ENCODE assay signal across 14 mouse cellular contexts in genomic region chr1:91758600-91759515, GRCm38 (mm10). TPM values are rescaled to one million over a fixed set of nuclear protein-coding genes. Genes with fewer than 3 reads are reported as not detected.
DNase-seq lines count a peak whose midpoint lies in the region; ATAC-seq lines count a peak whose summit lies in the region.
"Had no signal": no experiment of that assay in that cellular context is flagged by ENCODE, and none has a peak within 500 bp of the region (broad histone marks: within the 10 kb centered on the region; RNA-seq: fewer than 3 reads in every experiment).

No protein-coding gene starts in this region.

- no peak overlapping the region for H3K9ac ChIP-seq in heart, embryonic 11.5 days (ENCODE audit: low read depth, low read length)
- H3K9ac ChIP-seq in forebrain, embryonic 12.5 days, result peak overlapping the region; percentile 8; the same call in 1 of the 2 replicates
- no peak overlapping the region for H3K9ac ChIP-seq in limb, embryonic 11.5 days (ENCODE audit: low read length)
- H3K9ac ChIP-seq in neural tube, embryonic 12.5 days, result no peak overlapping the region
- no peak overlapping the region for H3K9ac ChIP-seq in liver, embryonic 12.5 days

- no peak overlapping the region for H3K4me2 ChIP-seq in heart, embryonic 11.5 days
- peak overlapping the region; percentile 21 for H3K4me2 ChIP-seq in forebrain, embryonic 12.5 days
- no peak overlapping the region for H3K4me2 ChIP-seq in limb, embryonic 11.5 days (ENCODE audit: low read depth, severe bottlenecking)
- peak overlapping the region; percentile 22; the same call in 1 of the 2 replicates for H3K4me2 ChIP-seq in neural tube, embryonic 12.5 days (replicated peaks)
- no peak overlapping the region for H3K4me2 ChIP-seq in liver, embryonic 12.5 days

- no peak for ATAC-seq in heart, embryonic 11.5 days (replicated peaks; ENCODE audit: insufficient number of reproducible peaks, low FRiP score, low TSS enrichment)
- ATAC-seq in forebrain, embryonic 12.5 days (ENCODE audit: low FRiP score), result peak; percentile 27; the same call in 1 of the 2 replicates
- ATAC-seq in limb, embryonic 11.5 days (ENCODE audit: insufficient number of reproducible peaks, low FRiP score, low TSS enrichment, low read depth), result no peak
- peak; percentile 54; the same call in 1 of the 2 replicates for ATAC-seq in neural tube, embryonic 12.5 days (ENCODE audit: low FRiP score, low read depth)
- ATAC-seq in liver, embryonic 12.5 days, result no peak
- ATAC-seq in frontal cortex, adult (ENCODE audit: low TSS enrichment), result no peak

- H3K27me3 ChIP-seq in heart, embryonic 11.5 days (ENCODE audit: control insufficient read depth, insufficient read depth, low read length), result no peaks in the 10 kb centered on the region
- H3K27me3 ChIP-seq in forebrain, embryonic 12.5 days, result peaks cover 39% of the 10 kb centered on the region
- H3K27me3 ChIP-seq in limb, embryonic 11.5 days (ENCODE audit: control insufficient read depth, insufficient read depth, low read length), result no peaks in the 10 kb centered on the region
- no peaks in the 10 kb centered on the region for H3K27me3 ChIP-seq in neural tube, embryonic 12.5 days (replicated peaks)
- no peaks in the 10 kb centered on the region for H3K27me3 ChIP-seq in liver, embryonic 12.5 days (replicated peaks)

- no peaks in the 10 kb centered on the region for H3K9me3 ChIP-seq in heart, embryonic 11.5 days (replicated peaks; ENCODE audit: control insufficient read depth, low read length)
- no peaks in the 10 kb centered on the region for H3K9me3 ChIP-seq in forebrain, embryonic 12.5 days
- H3K9me3 ChIP-seq in limb, embryonic 11.5 days (ENCODE audit: control insufficient read depth, low read length), result no peaks in the 10 kb centered on the region
- H3K9me3 ChIP-seq in neural tube, embryonic 12.5 days, result no peaks in the 10 kb centered on the region
- no peaks in the 10 kb centered on the region for H3K9me3 ChIP-seq in liver, embryonic 12.5 days (replicated peaks)

- no peak overlapping the region for H3K4me3 ChIP-seq in heart, embryonic 11.5 days (ENCODE audit: low read depth, low read length)
- H3K4me3 ChIP-seq in forebrain, embryonic 12.5 days (replicated peaks), result no peak overlapping the region
- H3K4me3 ChIP-seq in limb, embryonic 11.5 days (ENCODE audit: low read depth, low read length), result no peak overlapping the region
- no peak overlapping the region for H3K4me3 ChIP-seq in neural tube, embryonic 12.5 days
- no peak overlapping the region for H3K4me3 ChIP-seq in liver, embryonic 12.5 days

- H3K36me3 ChIP-seq in heart, embryonic 11.5 days (ENCODE audit: control insufficient read depth, insufficient read depth, low read length), result no peaks in the 10 kb centered on the region
- no peaks in the 10 kb centered on the region for H3K36me3 ChIP-seq in forebrain, embryonic 12.5 days (replicated peaks)
- no peaks in the 10 kb centered on the region for H3K36me3 ChIP-seq in limb, embryonic 11.5 days (ENCODE audit: control insufficient read depth, insufficient read depth, low read length)
- no peaks in the 10 kb centered on the region for H3K36me3 ChIP-seq in neural tube, embryonic 12.5 days
- no peaks in the 10 kb centered on the region for H3K36me3 ChIP-seq in liver, embryonic 12.5 days

- intact Hi-C loops in left cerebral cortex, postnatal 10 days (cut with DNase I), result no loop called here

- WGBS in heart, embryonic 11.5 days (ENCODE audit: insufficient replicate concordance), result 55% methylated on average over 12 of the region's 12 CpGs
- 13% methylated on average over 12 of the region's 12 CpGs for WGBS in forebrain, embryonic 12.5 days
- 24% methylated on average over 12 of the region's 12 CpGs for WGBS in limb, embryonic 11.5 days
- WGBS in neural tube, embryonic 12.5 days, result 16% methylated on average over 12 of the region's 12 CpGs
- 62% methylated on average over 12 of the region's 12 CpGs for WGBS in liver, embryonic 12.5 days (ENCODE audit: insufficient replicate concordance)

- no peak overlapping the region for H3K27ac ChIP-seq in heart, embryonic 11.5 days (ENCODE audit: low read depth, low read length)
- peak overlapping the region; percentile 46; the same call in 1 of the 2 replicates for H3K27ac ChIP-seq in forebrain, embryonic 12.5 days
- H3K27ac ChIP-seq in limb, embryonic 11.5 days (replicated peaks; ENCODE audit: low read depth, low read length), result no peak overlapping the region
- H3K27ac ChIP-seq in neural tube, embryonic 12.5 days, result no peak overlapping the region
- H3K27ac ChIP-seq in liver, embryonic 12.5 days, result no peak overlapping the region

- DNase-seq in heart, adult 11 months, result peak; percentile 85
- DNase-seq in limb, embryonic 11.5 days (ENCODE audit: low spot score), result peak; percentile 40
- DNase-seq in left cerebral cortex, postnatal 10 days (ENCODE audit: extremely low spot score in 1 of 2, low spot score in 2 of 2), result no peak
- DNase-seq: adrenal gland, postnatal 25 days; cerebellum, postnatal 25 days; kidney, adult 2 months had no signal

- H3K4me1 ChIP-seq in heart, embryonic 11.5 days (ENCODE audit: control insufficient read depth, insufficient read depth, low read length), result peaks cover 7% of the 10 kb centered on the region; the same call in 1 of the 2 replicates
- peaks cover 36% of the 10 kb centered on the region for H3K4me1 ChIP-seq in forebrain, embryonic 12.5 days
- H3K4me1 ChIP-seq in limb, embryonic 11.5 days (ENCODE audit: control insufficient read depth, insufficient read depth, low read length), result peaks cover 41% of the 10 kb centered on the region
- H3K4me1 ChIP-seq in neural tube, embryonic 12.5 days, result peaks cover 20% of the 10 kb centered on the region
- no peaks in the 10 kb centered on the region for H3K4me1 ChIP-seq in liver, embryonic 12.5 days

RNA-seq across cellular contexts. Expression of gene Twist2, which starts 42.4 kb away (rescaled TPM):
- 5.2 and 6.5 TPM in 2 replicates for polyA plus RNA-seq in heart, embryonic 11.5 days (2014; fragmentation: Nextera tagmentation; extraction: Ambion mirVana)
- 6.2 and 8.8 TPM in 2 replicates for polyA plus RNA-seq in forebrain, embryonic 12.5 days (2016; fragmentation: Nextera tagmentation; extraction: Ambion mirVana)
- polyA plus RNA-seq in limb, embryonic 11.5 days (2014; fragmentation: Nextera tagmentation; extraction: Ambion mirVana), result 43.8 and 47.0 TPM in 2 replicates
- 9.3 and 10.1 TPM in 2 replicates for polyA plus RNA-seq in neural tube, embryonic 12.5 days (2016; fragmentation: Nextera tagmentation; extraction: Ambion mirVana)
- 0.87 and 1.0 TPM in 2 replicates for polyA plus RNA-seq in liver, embryonic 12.5 days (2016; fragmentation: Nextera tagmentation; extraction: Ambion mirVana)
- 1 to 10 TPM; 1.5 to 1.6 TPM for total RNA-seq in left cerebral cortex, postnatal 10 days (2021)
- total RNA-seq: MEL; monocyte, adult 5-6 weeks had no signal
- polyA plus RNA-seq: liver, embryonic 16.5 days had no signal

Comparison
In these comparisons a context has a peak if more than half of its experiments do, and no peak if none do; other contexts are left out.
1. DNase-seq: peak in heart, adult 11 months (single experiment) and limb, embryonic 11.5 days (single experiment); none in left cerebral cortex, postnatal 10 days (0 of 2).
2. ATAC-seq: peak in forebrain, embryonic 12.5 days (single experiment) and neural tube, embryonic 12.5 days (single experiment); none in heart, embryonic 11.5 days (single experiment), limb, embryonic 11.5 days (single experiment), liver, embryonic 12.5 days (single experiment) and frontal cortex, adult (single experiment).
3. H3K4me2 ChIP-seq: peak in forebrain, embryonic 12.5 days (single experiment) and neural tube, embryonic 12.5 days (single experiment); none in heart, embryonic 11.5 days (single experiment), limb, embryonic 11.5 days (single experiment) and liver, embryonic 12.5 days (single experiment).